Mouse (Mus musculus) midbrain, embryonic 10.5 days (tissue): ENCODE measurements around the gene Sipa1l2. TPM values are rescaled to one million over a fixed set of nuclear protein-coding genes. Genes with fewer than 3 reads are reported as not detected.

Source experiments
- DNase-seq: peaks from one replicate; pipeline ENCODE4 v3.0.0-alpha.2; 2017; ENCODE audit warnings: low spot score
- H3K27ac ChIP-seq: fragments of 300-500 bp; sonication (generic); replicated peaks from 2 replicates; pipeline ENCODE4 v1.5.1; 2016; ENCODE audit warnings: mild to moderate bottlenecking
- H3K27me3 ChIP-seq: fragments of 300-500 bp; sonication (generic); 2 replicates; pipeline ENCODE4 v1.6.1; 2016; ENCODE audit warnings: low read depth, mild to moderate bottlenecking; ENCODE audit not compliant: poor library complexity, severe bottlenecking
- H3K36me3 ChIP-seq: fragments of 300-500 bp; sonication (generic); 2 replicates; pipeline ENCODE4 v1.6.1; 2016; ENCODE audit warnings: mild to moderate bottlenecking, moderate library complexity
- H3K4me1 ChIP-seq: fragments of 300-500 bp; sonication (generic); 2 replicates; pipeline ENCODE4 v1.6.1; 2016
- H3K4me3 ChIP-seq: fragments of 300-500 bp; sonication (generic); 2 replicates; pipeline ENCODE4 v1.5.1; 2016; ENCODE audit warnings: mild to moderate bottlenecking, moderate library complexity
- H3K9me3 ChIP-seq: fragments of 300-500 bp; sonication (generic); replicated peaks from 2 replicates; pipeline ENCODE4 v1.6.1; 2016; ENCODE audit warnings: mild to moderate bottlenecking
- WGBS: fragments of 180-500 bp; shearing (Covaris S2); methylation state at CpG from one replicate; pipeline ENCODE4 v1.1.7; 2016; 5-methylcytosine and 5-hydroxymethylcytosine counted together
- polyA plus RNA-seq: library from polyadenylated mRNA; unstranded; fragments of >200 nt; fragmentation: Nextera tagmentation; extraction: Ambion mirVana; gene quantifications from 2 replicates; pipeline ENCODE4 v1.2.1, GENCODE M21; 2016

Gene Sipa1l2
- polyA plus RNA-seq, 1 experiment from 2014 or later: 14.8 TPM

DNA sequence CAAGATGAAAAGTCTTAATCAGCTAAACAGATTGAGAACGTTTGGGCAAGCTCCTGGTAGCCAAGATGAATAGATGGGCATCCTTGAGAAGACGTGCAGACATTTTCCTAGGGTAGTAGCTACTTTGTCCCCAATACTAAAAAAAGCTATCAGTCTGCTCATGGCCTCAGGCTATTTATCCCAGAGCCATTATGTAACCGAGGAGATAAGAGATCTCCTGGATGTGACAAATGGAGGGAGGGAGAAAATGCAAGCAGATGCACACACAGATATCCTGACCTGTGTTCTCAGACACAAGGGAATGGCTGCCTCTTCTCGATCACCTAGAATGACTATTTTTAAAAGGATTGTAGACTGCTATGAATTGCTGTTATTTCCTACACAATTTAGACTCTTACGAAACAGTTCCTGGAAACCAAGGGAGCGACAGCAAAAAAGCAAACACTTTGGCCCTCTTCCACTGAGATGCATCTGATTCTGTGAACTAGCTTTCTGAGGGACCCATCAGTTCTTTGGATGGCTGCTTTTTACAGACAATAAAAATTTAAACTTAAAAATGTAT, 76.3 kb downstream of the Sipa1l2 start:
- Histone ChIP-seq H3K27ac (no peak overlapping the region), H3K36me3 (peaks cover 31% of the 10 kb centered on the region), H3K4me3 (no peak overlapping the region), H3K9me3 (no peaks in the 10 kb centered on the region), H3K27me3 (no peaks in the 10 kb centered on the region), H3K4me1 (peaks cover 32% of the 10 kb centered on the region)
- no peak for DNase-seq
- 62% methylated on average over 6 of the region's 6 CpGs for WGBS

DNA sequence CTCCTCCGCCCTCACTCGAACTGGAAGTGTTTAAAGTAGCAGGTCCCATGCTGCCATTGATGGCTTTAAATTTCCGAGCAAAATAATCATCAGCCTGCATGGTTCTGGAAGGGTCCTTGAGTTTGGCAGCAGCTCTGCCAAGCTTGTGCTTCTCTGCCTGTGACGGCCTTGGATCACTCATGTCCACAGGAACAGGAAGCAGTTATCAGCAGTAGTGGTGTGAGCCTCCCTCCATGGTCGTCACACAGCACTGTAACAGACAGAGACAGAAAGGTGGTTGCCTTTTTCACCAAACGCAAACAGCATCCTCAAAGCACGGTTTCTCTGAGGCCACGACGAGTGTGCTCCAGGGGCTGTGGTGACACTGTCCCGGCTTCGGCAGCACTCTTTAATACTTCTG, 77.2 kb downstream of the Sipa1l2 start:
- no peak overlapping the region for H3K27ac ChIP-seq
- no peak overlapping the region for H3K4me3 ChIP-seq

DNA sequence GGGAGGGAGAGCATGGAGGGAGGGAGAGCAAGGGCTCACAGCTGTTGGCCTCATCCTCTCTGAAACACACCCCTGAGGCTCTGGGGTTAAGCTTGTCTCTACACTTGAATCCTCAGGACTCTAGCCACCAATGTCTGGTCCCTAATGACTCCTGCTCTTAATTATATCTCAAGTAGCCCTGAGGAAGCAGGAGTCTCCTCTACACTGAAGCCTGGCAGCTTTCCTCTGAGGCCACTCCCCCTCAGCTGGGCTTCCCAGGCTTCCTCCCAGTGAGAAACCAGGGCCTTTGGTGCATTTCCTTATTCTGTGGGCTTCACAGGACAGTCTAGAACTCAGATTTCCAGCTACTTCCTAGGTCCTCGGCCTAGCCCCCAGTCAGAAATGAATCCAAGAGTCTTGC, 80.9 kb downstream of the Sipa1l2 start:
- no peaks in the 10 kb centered on the region for H3K9me3 ChIP-seq
- WGBS: 59% methylated on average over 1 of the region's 1 CpGs
- no peak for DNase-seq

More for the DNA sequence above, 77.2 kb downstream of the Sipa1l2 start:
- Histone ChIP-seq H3K36me3 (peaks cover 40% of the 10 kb centered on the region), H3K27me3 (no peaks in the 10 kb centered on the region), H3K4me1 (peaks cover 31% of the 10 kb centered on the region), H3K9me3 (no peaks in the 10 kb centered on the region)
- DNase-seq: no peak
- 90% methylated on average over 11 of the region's 11 CpGs for WGBS

DNA sequence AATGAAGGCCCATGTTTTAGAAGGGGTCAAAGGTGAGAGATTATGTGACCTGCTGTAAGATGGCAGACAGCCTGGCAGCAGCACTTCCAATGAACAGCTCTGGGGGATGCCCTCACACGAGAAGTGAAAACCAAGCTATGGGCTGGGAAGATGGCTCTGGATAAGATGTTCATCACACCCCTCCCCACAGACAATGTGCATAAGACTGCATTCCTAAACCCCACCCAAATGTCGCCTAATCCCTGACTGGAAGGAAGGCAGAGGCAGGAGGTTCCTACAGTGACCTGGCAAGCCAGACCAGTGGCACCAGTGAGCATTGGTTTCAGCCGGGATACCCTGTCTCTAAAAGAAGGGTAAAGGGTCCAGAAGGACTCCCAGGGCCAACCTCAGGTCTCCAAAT, 83.9 kb downstream of the Sipa1l2 start:
- Histone ChIP-seq H3K27me3 (no peaks in the 10 kb centered on the region), H3K4me1 (peaks cover 55% of the 10 kb centered on the region), H3K36me3 (peaks cover 61% of the 10 kb centered on the region), H3K4me3 (no peak overlapping the region), H3K9me3 (no peaks in the 10 kb centered on the region), H3K27ac (0 out of 2 replicates have a peak overlapping the region, but pooled peaks have one; percentile 23)
- 89% methylated on average over 3 of the region's 3 CpGs for WGBS
- no peak for DNase-seq

More for the DNA sequence above, 80.9 kb downstream of the Sipa1l2 start:
- H3K36me3 ChIP-seq: peaks cover 58% of the 10 kb centered on the region
- H3K4me3 ChIP-seq: no peak overlapping the region
- H3K27me3 ChIP-seq: no peaks in the 10 kb centered on the region
- H3K27ac ChIP-seq: no peak overlapping the region
- H3K4me1 ChIP-seq: peaks cover 42% of the 10 kb centered on the region

DNA sequence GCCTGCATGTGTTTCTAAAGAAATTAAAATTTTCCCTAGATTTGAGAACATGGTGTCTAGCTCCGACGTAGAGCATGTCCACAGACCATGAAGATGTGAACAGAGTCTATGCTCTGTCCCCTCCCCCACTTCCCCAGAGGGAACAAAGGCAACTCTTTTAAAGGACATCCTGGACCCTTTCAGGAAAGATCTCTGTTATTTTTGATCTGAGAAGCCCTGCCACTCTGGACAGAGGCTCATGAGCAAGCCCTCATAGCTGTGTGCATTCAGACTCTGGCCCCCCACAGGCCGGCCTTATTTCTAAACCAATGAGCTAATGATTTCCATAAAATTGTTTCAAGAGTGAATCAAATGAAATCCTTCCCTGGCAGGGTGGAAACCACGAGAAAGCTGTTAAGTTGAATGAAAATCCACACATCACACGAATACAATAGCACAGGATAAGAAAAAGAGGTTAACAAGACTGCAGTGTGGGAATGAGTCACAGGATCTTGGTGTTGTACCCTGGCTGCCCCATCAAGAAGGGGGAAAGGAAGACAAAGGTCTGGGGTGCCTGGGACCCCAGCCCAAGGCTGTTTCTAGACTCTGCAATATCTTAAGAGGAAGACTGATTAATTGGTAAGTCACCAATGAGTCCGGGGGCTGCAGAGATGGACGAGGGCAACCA, 84.9 kb downstream of the Sipa1l2 start:
- Histone ChIP-seq H3K27ac (peak overlapping the region; percentile 64), H3K4me1 (peaks cover 56% of the 10 kb centered on the region)
- DNase-seq: peak; percentile 27

DNA sequence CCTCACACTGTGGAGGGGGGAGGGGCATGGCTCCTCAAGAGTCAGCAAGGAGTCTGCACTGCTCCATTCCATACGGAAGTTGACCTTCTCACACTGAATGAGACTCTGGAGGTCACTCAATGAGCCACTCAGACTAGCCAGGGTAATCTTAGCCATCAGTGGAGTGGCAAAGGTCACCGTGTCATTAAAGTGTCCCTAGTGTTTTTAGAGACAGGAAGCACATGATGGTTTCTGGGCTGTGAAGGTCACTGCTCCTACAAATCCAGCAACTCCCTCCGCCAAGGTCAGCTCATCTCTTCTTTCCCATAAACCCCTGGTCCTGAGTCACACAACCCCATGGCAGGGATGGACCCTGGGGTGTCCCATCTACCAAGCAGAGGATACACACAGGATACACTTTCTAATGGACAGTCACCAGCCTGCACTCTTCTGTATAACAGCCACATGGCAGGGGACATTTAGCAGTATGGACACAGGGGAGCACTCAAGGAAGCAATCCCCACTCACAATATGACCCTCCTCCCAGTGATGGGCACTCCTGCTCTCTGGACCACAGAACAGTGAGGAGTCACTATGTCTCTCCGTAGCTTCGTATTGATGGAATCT, 87.0 kb downstream of the Sipa1l2 start:
- H3K36me3 ChIP-seq: peaks cover 75% of the 10 kb centered on the region
- no peak overlapping the region for H3K27ac ChIP-seq
- 88% methylated on average over 5 of the region's 5 CpGs for WGBS

More for the DNA sequence above, 84.9 kb downstream of the Sipa1l2 start:
- no peak overlapping the region for H3K4me3 ChIP-seq
- no peaks in the 10 kb centered on the region for H3K27me3 ChIP-seq
- H3K36me3 ChIP-seq: peaks cover 61% of the 10 kb centered on the region
- H3K9me3 ChIP-seq: no peaks in the 10 kb centered on the region
- WGBS: 49% methylated on average over 7 of the region's 7 CpGs

DNA sequence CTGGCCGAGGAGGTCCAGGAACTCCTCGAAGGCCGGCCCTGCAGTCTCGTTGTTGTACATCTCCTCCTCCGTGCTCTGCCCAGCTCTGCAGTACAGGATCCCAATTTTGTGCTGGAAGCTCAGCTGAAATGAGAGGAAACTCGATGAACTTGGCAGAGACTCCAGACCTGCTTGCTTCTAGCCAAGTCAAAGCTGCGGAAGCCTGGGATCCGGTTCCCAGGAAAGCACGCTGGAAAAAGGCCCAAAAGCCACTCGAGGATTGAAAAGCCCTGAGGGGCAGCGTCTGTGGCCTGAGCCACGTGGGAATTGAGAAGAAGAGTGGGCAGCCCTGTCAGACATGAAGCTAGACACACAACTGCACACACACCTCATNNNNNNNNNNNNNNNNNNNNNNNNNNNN, 94.7 kb downstream of the Sipa1l2 start:
- Histone ChIP-seq H3K4me1 (peaks cover 24% of the 10 kb centered on the region), H3K27me3 (no peaks in the 10 kb centered on the region), H3K4me3 (no peak overlapping the region), H3K36me3 (peaks cover 70% of the 10 kb centered on the region), H3K27ac (no peak overlapping the region), H3K9me3 (no peaks in the 10 kb centered on the region)
- 86% methylated on average over 12 of the region's 12 CpGs for WGBS
- DNase-seq: no peak

More for the DNA sequence above, 87.0 kb downstream of the Sipa1l2 start:
- Histone ChIP-seq H3K4me3 (no peak overlapping the region), H3K4me1 (peaks cover 52% of the 10 kb centered on the region), H3K27me3 (no peaks in the 10 kb centered on the region), H3K9me3 (no peaks in the 10 kb centered on the region)
- no peak for DNase-seq

DNA sequence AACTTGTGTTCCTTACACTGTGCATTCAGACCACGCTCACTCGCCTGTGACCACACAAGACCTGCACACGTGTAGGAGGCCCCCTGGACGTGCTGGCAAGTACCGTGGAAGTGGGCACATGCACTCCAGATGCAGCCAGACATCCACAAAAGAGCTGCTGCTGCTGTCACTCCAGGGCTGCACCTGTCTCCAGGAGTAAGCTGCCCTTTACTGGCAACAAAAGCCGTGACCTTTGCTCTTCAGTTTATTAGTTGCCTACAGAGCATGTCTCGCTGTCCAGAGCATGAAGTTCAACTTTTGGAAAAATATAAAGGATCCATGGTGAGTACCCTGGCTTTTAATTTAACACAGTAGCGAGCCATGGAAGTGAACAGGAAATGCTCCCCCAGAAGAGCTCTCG, 98.2 kb downstream of the Sipa1l2 start:
- DNase-seq: no peak
- Histone ChIP-seq H3K4me1 (peaks cover 14% of the 10 kb centered on the region), H3K36me3 (peaks cover 72% of the 10 kb centered on the region)

DNA sequence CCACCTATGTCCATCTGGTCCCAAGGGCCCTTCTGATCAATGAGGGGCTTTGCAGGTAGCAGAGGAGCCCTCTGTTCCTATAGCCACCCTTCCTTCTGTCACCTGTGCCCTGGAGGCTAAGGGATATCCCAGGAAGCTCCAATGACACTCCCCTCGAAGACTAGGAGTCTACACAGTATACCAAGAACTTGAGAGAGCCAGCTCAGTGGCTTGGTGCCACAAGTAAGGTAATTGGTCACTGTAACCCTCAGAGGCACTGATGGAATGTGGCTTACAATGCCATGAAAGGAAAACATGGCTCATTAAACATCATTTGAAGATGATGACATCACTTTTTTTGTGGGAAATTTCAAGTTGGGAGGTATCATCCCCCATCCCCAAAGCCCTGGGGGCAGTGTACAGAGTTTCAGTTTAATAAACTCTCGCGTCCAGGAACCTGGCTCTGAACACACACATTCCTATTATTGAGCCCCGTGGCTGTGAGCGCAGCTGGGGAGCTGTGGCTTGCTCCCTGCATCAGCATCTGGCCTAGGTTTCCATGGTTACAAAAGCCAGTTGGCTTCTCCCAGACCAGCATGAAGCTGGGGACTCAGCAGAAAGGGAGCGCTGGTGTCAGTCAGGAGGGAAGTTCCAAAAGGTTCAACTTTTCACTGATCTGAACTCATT, 104.3 kb downstream of the Sipa1l2 start:
- DNase-seq: peak; percentile 59

More for the DNA sequence above, 98.2 kb downstream of the Sipa1l2 start:
- H3K27ac ChIP-seq: no peak overlapping the region
- no peaks in the 10 kb centered on the region for H3K9me3 ChIP-seq
- no peaks in the 10 kb centered on the region for H3K27me3 ChIP-seq
- 77% methylated on average over 9 of the region's 9 CpGs for WGBS
- no peak overlapping the region for H3K4me3 ChIP-seq

DNA sequence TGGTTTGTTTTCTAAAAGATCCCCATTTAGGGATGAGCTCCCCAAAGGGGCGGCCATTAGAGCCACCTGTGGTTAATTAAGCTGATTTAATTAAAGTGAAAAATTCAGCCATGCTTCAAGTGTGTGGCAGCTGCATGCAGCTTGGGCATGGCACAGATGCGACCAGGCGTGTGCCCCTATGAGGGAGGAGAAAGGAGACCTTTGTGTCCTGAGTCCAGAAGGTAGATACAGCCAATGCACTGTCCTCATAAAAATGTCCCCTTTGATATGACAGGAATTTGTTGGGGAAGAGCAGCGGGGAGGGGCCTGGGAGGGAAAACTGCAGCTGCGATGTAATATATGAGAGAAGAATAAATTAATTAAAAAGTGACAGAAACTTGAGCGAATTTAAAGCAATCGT, 106.7 kb downstream of the Sipa1l2 start:
- H3K27ac ChIP-seq: no peak overlapping the region
- peaks cover 7% of the 10 kb centered on the region; the same call in 1 of the 2 replicates for H3K27me3 ChIP-seq
- peaks cover 51% of the 10 kb centered on the region for H3K4me1 ChIP-seq
- H3K4me3 ChIP-seq: no peak overlapping the region
- no peaks in the 10 kb centered on the region for H3K9me3 ChIP-seq
- H3K36me3 ChIP-seq: peaks cover 37% of the 10 kb centered on the region
- DNase-seq: no peak
- WGBS: 50% methylated on average over 7 of the region's 7 CpGs

More for the DNA sequence above, 104.3 kb downstream of the Sipa1l2 start:
- WGBS: 25% methylated on average over 6 of the region's 6 CpGs
- Histone ChIP-seq H3K36me3 (peaks cover 54% of the 10 kb centered on the region), H3K4me1 (peaks cover 46% of the 10 kb centered on the region), H3K27ac (no peak overlapping the region), H3K9me3 (no peaks in the 10 kb centered on the region), H3K4me3 (no peak overlapping the region), H3K27me3 (peaks cover 7% of the 10 kb centered on the region; the same call in 1 of the 2 replicates)

DNA sequence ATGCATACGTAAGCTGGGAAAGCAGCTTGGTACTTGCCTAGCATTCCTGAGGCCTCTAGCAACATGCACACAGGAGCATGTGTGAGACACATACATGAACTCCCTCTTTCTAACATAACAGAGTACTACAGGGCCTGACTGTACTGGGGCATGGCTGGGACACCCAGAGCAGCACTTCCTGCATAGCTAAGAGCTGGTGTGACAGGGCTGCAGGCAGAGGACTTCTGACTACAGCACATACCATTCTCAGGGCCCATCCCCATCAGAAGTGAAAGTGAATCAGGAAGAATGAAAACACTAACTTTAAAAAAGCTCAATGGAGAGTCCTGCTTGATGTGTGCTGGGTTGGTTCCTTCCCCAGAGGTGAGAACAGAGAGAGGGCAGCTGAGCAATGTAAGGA, 108.1 kb downstream of the Sipa1l2 start:
- Histone ChIP-seq H3K9me3 (no peaks in the 10 kb centered on the region), H3K27ac (no peak overlapping the region), H3K27me3 (peaks cover 7% of the 10 kb centered on the region; the same call in 1 of the 2 replicates), H3K4me1 (peaks cover 50% of the 10 kb centered on the region), H3K36me3 (peaks cover 35% of the 10 kb centered on the region), H3K4me3 (no peak overlapping the region)
- 96% methylated on average over 1 of the region's 1 CpGs for WGBS
- DNase-seq: no peak

DNA sequence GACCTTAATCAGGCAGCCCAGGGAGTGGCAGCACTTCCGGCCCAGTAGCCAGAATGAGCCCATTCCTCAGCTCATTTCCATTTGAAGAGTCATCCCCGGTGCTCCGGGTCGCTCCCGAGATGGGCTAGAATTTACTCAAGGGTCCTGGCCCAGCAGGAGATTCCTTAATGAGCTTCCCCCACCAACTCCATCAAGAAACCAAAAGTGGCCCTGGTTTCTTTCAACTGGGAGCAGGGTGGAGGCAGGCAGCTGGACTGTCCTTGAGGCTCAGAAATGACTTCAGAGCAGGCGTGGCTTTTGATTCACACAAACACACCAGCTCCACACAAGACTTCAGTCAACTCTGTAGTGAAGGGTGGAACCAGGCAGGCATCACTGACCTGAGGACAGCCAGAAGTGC, 109.0 kb downstream of the Sipa1l2 start:
- H3K4me1 ChIP-seq: peaks cover 41% of the 10 kb centered on the region

More for the DNA sequence above, 109.0 kb downstream of the Sipa1l2 start:
- 25% methylated on average over 6 of the region's 6 CpGs for WGBS
- no peak for DNase-seq
- H3K27me3 ChIP-seq: peaks cover 7% of the 10 kb centered on the region; the same call in 1 of the 2 replicates
- H3K4me3 ChIP-seq: no peak overlapping the region
- no peaks in the 10 kb centered on the region for H3K9me3 ChIP-seq
- H3K36me3 ChIP-seq: peaks cover 35% of the 10 kb centered on the region
- peak overlapping the region; percentile 59 for H3K27ac ChIP-seq
